Mouse (Mus musculus): ENCODE measurements around the gene Tldc1.

Gene Tldc1

GRCm38 (mm10) chr8:119801168-119801567, 23.0 kb upstream of the Tldc1 start:
- peak; percentile 46 for DNase-seq (ENCODE audit: low spot score)

- DNase-seq (ENCODE audit: low spot score) = no peak
Measured at GRCm38 (mm10) chr8:119798965-119799264, 20.7 kb upstream of the Tldc1 start.

GRCm38 (mm10) chr8:119798170-119798964, 20.2 kb upstream of the Tldc1 start:
- peak; percentile 82 for DNase-seq (ENCODE audit: low spot score)

GRCm38 (mm10) chr8:119795651-119796050, 17.4 kb upstream of the Tldc1 start:
- DNase-seq (ENCODE audit: low spot score) = no peak

- peak; percentile 69 for DNase-seq (ENCODE audit: low spot score)
Measured at GRCm38 (mm10) chr8:119794689-119795088, 16.5 kb upstream of the Tldc1 start.

- peak; percentile 95 for DNase-seq (ENCODE audit: low spot score)
Measured at GRCm38 (mm10) chr8:119791804-119792704, 13.8 kb upstream of the Tldc1 start.

- DNase-seq (ENCODE audit: low spot score) = no peak
Measured at GRCm38 (mm10) chr8:119789581-119789980, 11.4 kb upstream of the Tldc1 start.

GRCm38 (mm10) chr8:119788607-119789381, 10.6 kb upstream of the Tldc1 start:
- no peak for DNase-seq (ENCODE audit: low spot score)

- DNase-seq (ENCODE audit: low spot score) = no peak
Measured at GRCm38 (mm10) chr8:119787341-119787740, 9.1 kb upstream of the Tldc1 start.

GRCm38 (mm10) chr8:119786871-119787270, 8.7 kb upstream of the Tldc1 start:
- DNase-seq (ENCODE audit: low spot score) = no peak

- no peak for DNase-seq (ENCODE audit: low spot score)
Measured at GRCm38 (mm10) chr8:119785764-119786405, 7.7 kb upstream of the Tldc1 start.

- DNase-seq (ENCODE audit: low spot score) = no peak
Measured at GRCm38 (mm10) chr8:119784676-119785075, 6.5 kb upstream of the Tldc1 start.

GRCm38 (mm10) chr8:119784141-119784574, 5.9 kb upstream of the Tldc1 start:
- no peak for DNase-seq (ENCODE audit: low spot score)

- no peak for DNase-seq (ENCODE audit: low spot score)
Measured at GRCm38 (mm10) chr8:119783579-119783978, 5.4 kb upstream of the Tldc1 start.

- DNase-seq (ENCODE audit: low spot score) = peak; percentile 87
Measured at GRCm38 (mm10) chr8:119782715-119783114, 4.5 kb upstream of the Tldc1 start.

GRCm38 (mm10) chr8:119781086-119781840, 3.0 kb upstream of the Tldc1 start:
- DNase-seq (ENCODE audit: low spot score) = no peak

GRCm38 (mm10) chr8:119780402-119781049, 2.3 kb upstream of the Tldc1 start:
- no peak for DNase-seq (ENCODE audit: low spot score)

GRCm38 (mm10) chr8:119779013-119779737, 959 bp upstream of the Tldc1 start:
- DNase-seq (ENCODE audit: low spot score) = peak; percentile 93

GRCm38 (mm10) chr8:119777765-119778164, 451 bp downstream of the Tldc1 start:
- peak; percentile 27 for DNase-seq (ENCODE audit: low spot score)
